Mouse (Mus musculus): ENCODE measurements around the gene Napepld.

DNA sequence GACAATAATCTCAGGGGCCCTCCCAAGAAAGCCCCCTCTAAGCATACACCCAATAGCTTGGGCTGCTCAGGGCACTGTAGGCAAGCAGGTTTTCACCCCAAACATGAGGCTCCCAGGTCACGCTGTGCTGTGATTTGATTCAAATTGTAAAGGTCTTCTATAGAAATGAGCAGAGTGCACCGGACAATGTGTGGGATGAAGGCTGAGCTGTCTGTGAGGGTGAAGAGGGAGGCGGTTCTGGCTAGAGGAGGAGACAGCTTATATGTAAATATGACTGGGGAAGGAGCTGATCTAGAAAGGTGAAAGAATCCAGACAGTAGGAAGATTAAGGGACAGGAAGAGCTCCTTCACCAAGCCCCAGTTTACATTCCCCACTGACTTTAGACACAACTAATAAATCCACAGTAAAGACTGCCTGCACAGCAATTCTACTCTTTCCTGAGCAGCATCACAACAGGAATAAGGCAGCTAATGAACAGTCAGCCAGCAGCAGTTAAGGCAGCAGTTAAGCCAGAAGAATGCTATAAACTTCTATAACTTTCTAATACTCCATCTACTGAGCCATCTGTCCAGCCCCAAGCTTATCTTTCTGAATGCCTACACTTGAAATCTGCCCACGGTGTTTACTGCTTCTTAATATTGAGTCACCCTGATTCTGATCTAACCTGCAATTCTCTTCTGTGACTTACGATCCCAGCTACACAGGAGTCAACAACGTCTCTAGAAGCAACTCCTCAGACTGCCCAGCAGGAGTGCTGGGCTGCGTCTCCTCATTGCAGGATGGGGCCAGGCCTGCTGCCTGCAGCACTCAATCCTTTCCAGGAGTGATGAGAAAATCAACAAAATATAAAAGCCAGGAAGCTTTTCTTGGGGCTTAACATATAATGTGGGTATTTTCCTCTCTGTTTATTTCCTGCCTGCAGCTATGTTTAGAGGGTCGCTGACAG, 33.7 kb downstream of the Napepld start:
- no peak for TF ChIP-seq CTCF (IDR thresholded peaks at IDR 0.05; ENCODE audit: extremely low read depth, insufficient read depth, low read length)
- TF ChIP-seq POLR2A (IDR thresholded peaks at IDR 0.05; ENCODE audit: extremely low read depth, insufficient read depth, low read length) = no peak
